Mouse (Mus musculus): Measurements from ENCODE around the gene Parp8. TPM values are rescaled to one million over a fixed set of nuclear protein-coding genes. Genes with fewer than 3 reads are reported as not detected.
A peak's percentile ranks its signal among the peaks of the same experiment; 100 is the strongest.

The Parp8 gene
- polyA plus RNA-seq, 1 experiment from 2014 or later: 9.5 TPM

DNA sequence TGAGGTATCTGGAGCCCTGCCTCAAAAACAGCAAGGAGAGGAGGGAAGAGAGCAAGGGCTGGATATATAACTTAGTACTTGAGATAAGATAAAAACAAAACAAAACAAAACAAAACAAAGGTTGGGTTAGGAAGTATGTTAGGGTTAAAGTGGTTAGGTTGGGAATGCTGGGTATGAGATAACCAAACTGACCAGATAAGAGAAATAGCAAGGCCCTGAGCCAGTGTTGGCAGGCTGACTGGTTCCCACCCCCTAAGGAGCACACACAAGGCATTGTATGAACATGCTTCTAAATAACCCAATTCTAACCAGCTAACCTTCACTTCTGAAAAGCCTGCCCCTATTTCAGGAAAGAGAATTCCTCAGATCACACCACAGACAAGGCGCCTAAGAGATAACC is 7.1 kb upstream of the Parp8 start:
- 94% methylated on average over 1 of the region's 1 CpGs for WGBS
- Histone ChIP-seq H3K4me3 (no peak overlapping the region), H3K4me1 (no peaks in the 10 kb centered on the region), H3K36me3 (replicated peaks) (no peaks in the 10 kb centered on the region), H3K27ac (no peak overlapping the region), H3K9me3 (no peaks in the 10 kb centered on the region), H3K27me3 (ENCODE audit: poor library complexity, severe bottlenecking) (peaks cover 4% of the 10 kb centered on the region)
- DNase-seq (ENCODE audit: extremely low spot score, low spot score): no peak

DNA sequence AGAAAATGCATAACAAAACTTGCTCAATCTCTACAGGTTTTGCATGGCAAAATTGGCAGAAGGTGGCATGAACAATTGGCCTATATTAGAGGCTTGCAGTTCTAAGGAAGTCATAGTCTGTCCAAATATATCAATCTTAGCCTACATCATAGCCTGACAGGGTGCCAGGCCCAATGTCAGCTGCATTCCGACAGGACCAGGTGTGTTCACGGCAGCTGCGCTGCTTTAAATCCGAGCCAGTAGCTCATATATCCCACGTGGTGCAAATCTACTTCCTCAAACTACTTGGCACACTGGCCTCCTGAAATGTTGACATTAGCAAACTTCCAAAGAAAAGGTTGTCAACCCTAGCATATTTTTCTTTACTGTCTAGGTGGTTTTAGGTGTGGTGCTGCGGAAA is 6.2 kb upstream of the Parp8 start:
- peaks cover 13% of the 10 kb centered on the region for H3K27me3 ChIP-seq (ENCODE audit: poor library complexity, severe bottlenecking)
- H3K4me1 ChIP-seq: peaks cover 5% of the 10 kb centered on the region; the same call in 1 of the 2 replicates
- no peaks in the 10 kb centered on the region for H3K9me3 ChIP-seq
- 89% methylated on average over 6 of the region's 6 CpGs for WGBS
- no peak overlapping the region for H3K4me3 ChIP-seq
- no peaks in the 10 kb centered on the region for H3K36me3 ChIP-seq (replicated peaks)
- H3K27ac ChIP-seq: no peak overlapping the region
- DNase-seq (ENCODE audit: extremely low spot score, low spot score): no peak

DNA sequence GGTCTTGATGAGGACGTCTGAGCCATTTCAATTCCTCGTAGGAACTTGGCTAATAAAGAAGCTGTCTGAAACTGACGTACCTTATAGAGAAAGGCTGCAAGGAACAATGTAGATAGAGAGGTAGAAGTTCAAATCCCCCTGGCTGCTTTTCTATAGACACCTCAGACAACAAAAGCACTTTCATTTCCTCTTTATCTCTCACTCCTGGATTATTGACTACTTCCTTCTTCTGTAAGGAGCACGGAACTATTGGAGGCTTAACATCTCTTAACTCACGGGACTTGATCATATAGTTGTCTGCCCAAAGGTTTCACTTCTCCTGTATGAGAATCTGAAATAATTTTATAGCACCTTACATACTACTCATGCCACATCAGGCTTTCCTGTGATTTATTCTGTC is 2.9 kb upstream of the Parp8 start:
- Histone ChIP-seq H3K9me3 (no peaks in the 10 kb centered on the region), H3K36me3 (replicated peaks) (no peaks in the 10 kb centered on the region), H3K4me1 (peaks cover 27% of the 10 kb centered on the region), H3K27me3 (ENCODE audit: poor library complexity, severe bottlenecking) (peaks cover 19% of the 10 kb centered on the region), H3K27ac (no peak overlapping the region), H3K4me3 (no peak overlapping the region)
- DNase-seq (ENCODE audit: extremely low spot score, low spot score): no peak
- WGBS: 78% methylated on average over 5 of the region's 5 CpGs

- Histone ChIP-seq H3K4me1 (peaks cover 33% of the 10 kb centered on the region), H3K27ac (no peak overlapping the region), H3K27me3 (ENCODE audit: poor library complexity, severe bottlenecking) (peaks cover 19% of the 10 kb centered on the region), H3K36me3 (replicated peaks) (no peaks in the 10 kb centered on the region), H3K9me3 (no peaks in the 10 kb centered on the region), H3K4me3 (no peak overlapping the region)
- WGBS: 81% methylated on average over 9 of the region's 9 CpGs
- DNase-seq (ENCODE audit: extremely low spot score, low spot score): no peak
Observed at GRCm38 (mm10) chr13:117027336-117027735, 2.0 kb upstream of the Parp8 start.

- Histone ChIP-seq H3K27ac (no peak overlapping the region), H3K36me3 (replicated peaks) (no peaks in the 10 kb centered on the region), H3K9me3 (no peaks in the 10 kb centered on the region), H3K27me3 (ENCODE audit: poor library complexity, severe bottlenecking) (peaks cover 19% of the 10 kb centered on the region), H3K4me3 (peak overlapping the region; percentile 77), H3K4me1 (peaks cover 33% of the 10 kb centered on the region)
- WGBS: 69% methylated on average over 7 of the region's 7 CpGs
- no peak for DNase-seq (ENCODE audit: extremely low spot score, low spot score)
Observed at GRCm38 (mm10) chr13:117026276-117026780, 991 bp upstream of the Parp8 start.

DNA sequence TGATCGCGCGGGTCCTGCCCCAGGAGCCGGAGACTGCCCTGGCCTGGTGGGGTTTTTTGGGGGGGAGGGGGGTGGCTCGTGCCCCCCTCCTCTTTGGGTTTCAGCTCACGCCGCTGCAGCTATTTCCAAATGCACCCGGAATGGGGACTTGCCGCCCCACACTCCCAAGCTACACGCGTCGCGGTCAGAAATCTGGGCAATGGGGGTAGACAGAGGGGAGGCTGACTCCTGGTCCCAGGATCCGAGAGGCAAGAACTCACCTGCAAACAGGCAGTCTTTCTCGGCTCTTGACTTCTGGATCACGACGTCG is 466 bp downstream of the Parp8 start:
- Histone ChIP-seq H3K27ac (peak overlapping the region; percentile 97), H3K4me3 (peak overlapping the region; percentile 77), H3K36me3 (replicated peaks) (no peaks in the 10 kb centered on the region), H3K4me1 (peaks cover 36% of the 10 kb centered on the region), H3K9me3 (no peaks in the 10 kb centered on the region), H3K27me3 (ENCODE audit: poor library complexity, severe bottlenecking) (peaks cover 19% of the 10 kb centered on the region)
- under 1% methylated on average over 18 of the region's 18 CpGs for WGBS
- peak; percentile 59 for DNase-seq (ENCODE audit: extremely low spot score, low spot score)

DNA sequence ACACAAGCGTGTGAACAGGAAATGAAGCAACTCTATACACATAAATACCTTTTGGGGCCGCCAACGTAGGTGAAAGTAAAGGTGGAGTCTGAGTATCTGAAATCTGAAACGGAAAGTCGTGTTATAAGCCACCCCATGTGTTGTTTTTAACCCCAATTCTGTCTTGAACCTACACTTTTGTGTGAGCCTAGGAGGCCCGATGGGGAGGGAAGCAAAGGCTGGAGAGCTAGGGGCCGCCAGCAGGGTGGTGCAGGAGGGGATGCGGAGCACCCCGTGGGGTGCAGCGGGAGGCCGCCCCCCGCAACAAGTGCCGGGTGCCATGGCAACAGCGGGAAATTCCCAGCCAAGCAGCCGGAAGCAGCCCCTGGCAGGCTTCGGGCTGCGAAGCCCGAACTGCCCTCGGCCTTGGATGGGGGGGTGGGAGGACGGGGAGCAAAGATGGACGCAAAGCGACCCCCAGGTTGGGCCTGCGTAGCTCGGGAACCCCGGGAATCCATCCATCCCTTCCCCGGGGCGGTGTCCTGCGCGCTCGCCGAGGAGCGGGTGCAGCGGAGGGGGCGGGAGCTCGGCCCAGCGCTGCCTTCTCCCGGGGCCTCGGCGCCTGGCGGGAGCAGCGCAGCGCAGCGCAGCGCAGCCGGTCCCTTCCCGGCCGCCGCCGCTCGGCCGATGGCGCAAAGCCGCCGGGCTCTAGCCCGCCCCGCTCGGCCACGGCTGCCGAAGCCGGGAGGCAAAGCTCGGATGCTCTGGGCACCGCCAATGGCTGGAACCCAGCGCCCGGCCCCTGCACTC is 1.0 kb downstream of the Parp8 start:
- no peaks in the 10 kb centered on the region for H3K36me3 ChIP-seq (replicated peaks)
- peak; percentile 75 for DNase-seq (ENCODE audit: extremely low spot score, low spot score)
- peaks cover 36% of the 10 kb centered on the region for H3K4me1 ChIP-seq
- under 1% methylated on average over 64 of the region's 64 CpGs for WGBS
- peak overlapping the region; percentile 77 for H3K4me3 ChIP-seq
- no peaks in the 10 kb centered on the region for H3K9me3 ChIP-seq
- peaks cover 19% of the 10 kb centered on the region for H3K27me3 ChIP-seq (ENCODE audit: poor library complexity, severe bottlenecking)
- peak overlapping the region; percentile 97 for H3K27ac ChIP-seq

DNA sequence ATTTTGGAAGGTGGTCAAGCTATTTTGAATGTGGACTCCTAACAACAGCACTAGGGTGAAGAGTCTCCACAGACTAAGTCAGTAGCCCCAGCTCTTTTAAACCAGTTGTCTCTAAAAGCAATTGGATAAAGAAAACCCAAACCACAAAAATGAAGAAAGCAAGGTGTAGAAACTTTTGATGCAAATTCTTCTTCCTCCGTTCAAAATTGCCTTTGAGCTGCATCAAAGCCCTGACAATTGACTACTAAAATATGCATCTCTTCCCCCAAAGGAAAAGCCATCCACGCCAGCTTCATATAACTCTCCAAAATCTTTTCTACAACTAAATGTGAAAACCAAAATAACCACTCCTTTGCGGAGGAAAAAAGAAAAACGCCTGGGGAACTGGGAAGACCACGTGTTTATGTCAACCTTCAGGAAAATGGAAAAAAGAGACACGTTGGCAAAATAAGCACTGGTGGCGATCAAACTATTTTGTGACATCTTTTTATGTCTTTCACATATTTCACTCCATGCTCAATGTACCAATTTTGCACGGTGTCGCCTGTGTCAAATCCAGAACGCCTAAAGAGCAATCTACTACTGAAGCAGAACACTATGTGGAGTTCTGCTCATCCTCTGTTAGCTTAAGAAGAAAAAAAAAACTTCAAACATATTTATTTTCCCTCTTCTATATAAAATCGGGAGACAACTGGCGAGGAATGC is 1.8 kb downstream of the Parp8 start:
- no peak for DNase-seq (ENCODE audit: extremely low spot score, low spot score)
- Histone ChIP-seq H3K4me1 (peaks cover 36% of the 10 kb centered on the region), H3K4me3 (peak overlapping the region; percentile 77), H3K9me3 (no peaks in the 10 kb centered on the region), H3K36me3 (replicated peaks) (no peaks in the 10 kb centered on the region), H3K27ac (peak overlapping the region; percentile 97), H3K27me3 (ENCODE audit: poor library complexity, severe bottlenecking) (peaks cover 19% of the 10 kb centered on the region)
- 19% methylated on average over 12 of the region's 12 CpGs for WGBS

DNA sequence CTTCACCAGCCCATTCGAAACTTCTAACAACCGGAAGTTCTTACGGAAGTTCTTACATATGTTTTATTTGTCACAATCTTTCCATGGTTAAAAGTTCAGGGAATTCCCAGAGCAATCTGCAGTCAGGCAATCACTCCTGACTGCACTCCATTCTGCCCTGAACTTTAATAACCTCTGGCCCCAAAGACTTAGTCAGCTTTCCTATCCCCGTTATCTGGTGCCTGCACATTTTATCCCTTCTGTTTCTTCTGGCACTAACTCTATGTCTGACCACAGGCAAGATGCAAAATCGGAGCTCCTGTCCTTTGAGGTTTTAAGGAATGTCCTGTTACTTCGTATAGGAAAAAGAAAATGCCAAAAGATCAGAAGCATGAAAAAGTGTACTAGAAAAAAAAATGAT is 4.7 kb downstream of the Parp8 start:
- H3K27me3 ChIP-seq (ENCODE audit: poor library complexity, severe bottlenecking): no peaks in the 10 kb centered on the region
- no peak overlapping the region for H3K4me3 ChIP-seq
- peaks cover 22% of the 10 kb centered on the region for H3K4me1 ChIP-seq
- no peak for DNase-seq (ENCODE audit: extremely low spot score, low spot score)
- no peak overlapping the region for H3K27ac ChIP-seq
- H3K9me3 ChIP-seq: no peaks in the 10 kb centered on the region
- no peaks in the 10 kb centered on the region for H3K36me3 ChIP-seq (replicated peaks)
- WGBS: 80% methylated on average over 6 of the region's 6 CpGs

DNA sequence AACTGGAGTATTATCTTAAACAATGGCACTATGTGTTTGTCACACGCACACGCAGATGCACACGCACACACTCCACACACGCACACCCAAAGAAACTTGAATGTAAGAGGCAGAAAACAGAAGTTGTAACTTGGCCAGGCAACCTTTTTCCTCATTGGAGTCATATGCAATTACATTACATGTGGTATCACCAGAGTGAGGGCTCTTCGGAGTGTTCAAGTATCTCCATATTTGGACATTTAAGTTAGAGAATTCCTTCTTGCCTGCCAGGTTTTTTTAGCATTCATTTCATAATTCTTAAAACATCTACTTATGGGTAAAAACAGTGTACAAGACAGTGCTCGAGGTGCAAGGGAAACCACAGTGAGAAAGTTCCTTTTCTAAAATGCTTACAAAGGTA is 6.7 kb downstream of the Parp8 start:
- Histone ChIP-seq H3K9me3 (no peaks in the 10 kb centered on the region), H3K36me3 (replicated peaks) (no peaks in the 10 kb centered on the region), H3K4me3 (no peak overlapping the region), H3K27me3 (ENCODE audit: poor library complexity, severe bottlenecking) (no peaks in the 10 kb centered on the region), H3K4me1 (peaks cover 14% of the 10 kb centered on the region), H3K27ac (no peak overlapping the region)
- WGBS: 95% methylated on average over 6 of the region's 6 CpGs
- DNase-seq (ENCODE audit: extremely low spot score, low spot score): no peak

DNA sequence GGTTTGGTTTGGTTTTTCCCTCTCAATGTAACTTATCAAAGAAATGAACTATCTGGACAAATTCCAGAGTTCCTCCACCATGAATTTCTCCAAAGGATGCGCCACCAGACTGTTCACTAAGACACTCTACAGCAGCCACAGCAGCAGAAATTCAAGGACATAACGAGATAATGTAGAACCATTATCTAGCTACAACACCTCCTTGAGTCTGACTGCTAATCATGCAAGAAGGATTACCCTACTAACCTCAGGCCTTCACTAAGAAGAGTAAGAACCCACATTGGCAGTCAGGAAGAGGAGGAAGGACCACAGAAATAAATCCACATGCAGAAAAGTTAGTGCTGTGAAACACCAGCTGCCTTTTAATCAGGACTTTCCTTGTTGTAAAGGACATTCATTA is 11.8 kb downstream of the Parp8 start:
- H3K4me3 ChIP-seq: no peak overlapping the region
- H3K4me1 ChIP-seq: no peaks in the 10 kb centered on the region
- 90% methylated on average over 2 of the region's 2 CpGs for WGBS
- H3K27me3 ChIP-seq (ENCODE audit: poor library complexity, severe bottlenecking): no peaks in the 10 kb centered on the region
- peaks cover 4% of the 10 kb centered on the region for H3K9me3 ChIP-seq
- peaks cover 13% of the 10 kb centered on the region for H3K36me3 ChIP-seq (replicated peaks)
- H3K27ac ChIP-seq: no peak overlapping the region
- no peak for DNase-seq (ENCODE audit: extremely low spot score, low spot score)

- H3K36me3 ChIP-seq (replicated peaks): peaks cover 13% of the 10 kb centered on the region
- WGBS: 98% methylated on average over 9 of the region's 9 CpGs
- H3K27ac ChIP-seq: no peak overlapping the region
- H3K4me3 ChIP-seq: no peak overlapping the region
- no peaks in the 10 kb centered on the region for H3K4me1 ChIP-seq
- H3K27me3 ChIP-seq (ENCODE audit: poor library complexity, severe bottlenecking): no peaks in the 10 kb centered on the region
- no peak for DNase-seq (ENCODE audit: extremely low spot score, low spot score)
- H3K9me3 ChIP-seq: peaks cover 4% of the 10 kb centered on the region
Observed at GRCm38 (mm10) chr13:117012031-117012430, 13.3 kb downstream of the Parp8 start.

GRCm38 (mm10) chr13:117010143-117010542 is 15.2 kb downstream of the Parp8 start:
- Histone ChIP-seq H3K36me3 (replicated peaks) (peaks cover 13% of the 10 kb centered on the region), H3K27ac (no peak overlapping the region), H3K4me3 (no peak overlapping the region), H3K9me3 (peaks cover 4% of the 10 kb centered on the region), H3K27me3 (ENCODE audit: poor library complexity, severe bottlenecking) (no peaks in the 10 kb centered on the region), H3K4me1 (no peaks in the 10 kb centered on the region)
- WGBS: 90% methylated on average over 8 of the region's 8 CpGs
- no peak for DNase-seq (ENCODE audit: extremely low spot score, low spot score)

Measured in forebrain, embryonic 10.5 days (tissue).